Mouse (Mus musculus) small intestine, adult 2 months (tissue): ENCODE results near the gene Gnaq.

Experiments used
- CTCF ChIP-seq: fragments of 200-500 bp; IDR thresholded peaks from 2 replicates; pipeline ENCODE4 v1.5.1; 2012; ENCODE audit warnings: low read depth, mild to moderate bottlenecking, control low read depth, inconsistent platforms, low read length, moderate library complexity, mixed read lengths; ENCODE audit not compliant: insufficient replicate concordance, insufficient read length; ENCODE audit errors: extremely low read depth
- POLR2A ChIP-seq: fragments of 200-500 bp; IDR thresholded peaks from 2 replicates; pipeline ENCODE4 v1.6.1; 2012; ENCODE audit warnings: low read depth, mild to moderate bottlenecking, control low read depth, inconsistent platforms, low read length, moderate library complexity

DNA sequence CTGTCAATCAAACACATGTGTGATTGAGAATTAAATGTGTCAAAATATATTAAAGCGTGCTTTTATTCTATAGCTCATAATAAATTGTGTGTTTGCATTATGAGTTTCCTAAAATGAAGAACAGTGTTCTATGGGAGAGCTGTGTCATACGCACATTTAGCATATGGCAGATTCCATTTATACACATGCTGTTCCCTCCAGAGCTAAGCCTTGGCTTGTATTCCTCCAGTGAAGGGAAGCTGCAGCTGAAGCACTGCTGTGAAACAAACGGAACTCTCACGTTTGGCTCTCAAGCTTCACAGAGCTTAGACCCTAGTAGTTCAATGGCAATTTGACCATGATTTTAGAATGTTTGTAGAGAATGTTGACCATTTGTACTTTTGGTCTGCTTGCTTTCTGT, 129.7 kb downstream of the Gnaq start:
- TF ChIP-seq CTCF (no peak), POLR2A (no peak)
